In the genomic region with DNA sequence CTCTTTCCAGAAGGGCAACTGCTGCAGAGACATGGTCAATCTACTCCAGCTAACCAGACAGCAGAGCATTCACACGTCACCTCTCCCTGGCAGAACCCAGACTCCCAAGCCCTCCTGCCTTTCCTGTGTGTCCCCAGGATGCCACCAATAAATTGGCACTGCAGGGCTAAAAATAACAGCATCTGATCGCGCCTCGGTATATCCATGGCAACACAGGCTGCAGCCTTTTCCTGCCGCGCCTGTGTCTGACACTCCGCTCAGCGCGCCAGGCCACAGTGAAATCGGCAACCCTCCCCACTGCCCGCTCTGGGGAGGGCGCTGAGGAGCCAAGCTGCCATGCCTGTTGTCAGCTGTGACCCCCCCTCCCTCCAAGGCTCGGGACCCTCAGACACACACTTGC, we compare ENCODE assay signal across 8 mouse cellular contexts.
DNase-seq lines count a peak whose midpoint lies in the region; ATAC-seq and TF ChIP-seq lines count a peak whose summit lies in the region.

No protein-coding gene starts in this region.

- no peak overlapping the region for H3K9ac ChIP-seq in midbrain, embryonic 12.5 days (replicated peaks)
- H3K9ac ChIP-seq in hindbrain, postnatal 0 days (replicated peaks; ENCODE audit: low read length), result no peak overlapping the region
- 0 out of 2 replicates have a peak overlapping the region, but pooled peaks have one; percentile 25 for H3K9ac ChIP-seq in limb, embryonic 14.5 days (ENCODE audit: low read depth, low read length, severe bottlenecking)

- no peaks in the 10 kb centered on the region for H3K9me3 ChIP-seq in midbrain, embryonic 12.5 days
- H3K9me3 ChIP-seq in midbrain, embryonic 10.5 days (replicated peaks), result no peaks in the 10 kb centered on the region
- no peaks in the 10 kb centered on the region for H3K9me3 ChIP-seq in hindbrain, postnatal 0 days (ENCODE audit: low read length)
- H3K9me3 ChIP-seq in limb, embryonic 14.5 days (ENCODE audit: control insufficient read depth, low read length), result no peaks in the 10 kb centered on the region

- DNase-seq in adrenal gland, postnatal 10 days, result peak; percentile 37
- DNase-seq in adrenal gland, adult 8-10 months, result no peak
- no peak for DNase-seq in midbrain, embryonic 10.5 days (ENCODE audit: low spot score)
- DNase-seq in hindbrain, postnatal 0 days (ENCODE audit: low spot score), result peak; percentile 74
- DNase-seq in limb, embryonic 14.5 days (ENCODE audit: low spot score), result no peak
- no peak for DNase-seq in spleen, adult 12 weeks (ENCODE audit: low spot score)

- no peak for TF ChIP-seq POLR2A in limb, embryonic 14.5 days (IDR thresholded peaks at IDR 0.05; ENCODE audit: borderline replicate concordance, extremely low read depth, insufficient read depth, insufficient read length)

- H3K4me2 ChIP-seq in midbrain, embryonic 12.5 days (replicated peaks), result no peak overlapping the region; the same call in 1 of the 2 replicates
- peak overlapping the region; percentile 39; the same call in 1 of the 2 replicates for H3K4me2 ChIP-seq in hindbrain, postnatal 0 days (ENCODE audit: low read depth, low read length)
- peak overlapping the region; percentile 29; the same call in 1 of the 2 replicates for H3K4me2 ChIP-seq in limb, embryonic 14.5 days (replicated peaks; ENCODE audit: low read depth, low read length, severe bottlenecking)

- peak; percentile 42 for ATAC-seq in midbrain, embryonic 12.5 days (ENCODE audit: low FRiP score, low read depth)
- peak; percentile 68 for ATAC-seq in hindbrain, postnatal 0 days
- ATAC-seq in limb, embryonic 14.5 days (ENCODE audit: low FRiP score, low read depth), result 0 out of 2 replicates have a peak, but pooled peaks have one; percentile 27
- no peak for ATAC-seq in monocyte, adult 5-6 weeks (replicated peaks; ENCODE audit: insufficient number of reproducible peaks, low FRiP score, low TSS enrichment, poor library complexity, severe bottlenecking)

- peaks cover 13% of the 10 kb centered on the region for H3K4me1 ChIP-seq in midbrain, embryonic 12.5 days
- H3K4me1 ChIP-seq in midbrain, embryonic 10.5 days, result peaks cover 8% of the 10 kb centered on the region
- H3K4me1 ChIP-seq in hindbrain, postnatal 0 days (ENCODE audit: insufficient read depth, low read length), result peaks cover 16% of the 10 kb centered on the region; the same call in 1 of the 2 replicates
- H3K4me1 ChIP-seq in limb, embryonic 14.5 days (ENCODE audit: control insufficient read depth, insufficient read depth, low read length), result peaks cover 19% of the 10 kb centered on the region

- no peaks in the 10 kb centered on the region for H3K36me3 ChIP-seq in midbrain, embryonic 12.5 days
- H3K36me3 ChIP-seq in midbrain, embryonic 10.5 days, result no peaks in the 10 kb centered on the region
- H3K36me3 ChIP-seq in hindbrain, postnatal 0 days (ENCODE audit: insufficient read depth, low read length), result no peaks in the 10 kb centered on the region; the same call in 1 of the 2 replicates
- no peaks in the 10 kb centered on the region for H3K36me3 ChIP-seq in limb, embryonic 14.5 days (ENCODE audit: control insufficient read depth, insufficient read depth, low read length)

- no peak overlapping the region; the same call in 1 of the 2 replicates for H3K27ac ChIP-seq in midbrain, embryonic 12.5 days (replicated peaks)
- no peak overlapping the region for H3K27ac ChIP-seq in midbrain, embryonic 10.5 days (replicated peaks)
- H3K27ac ChIP-seq in hindbrain, postnatal 0 days, result peak overlapping the region; percentile 46
- H3K27ac ChIP-seq in limb, embryonic 14.5 days (replicated peaks; ENCODE audit: low read depth, low read length), result no peak overlapping the region

- H3K4me3 ChIP-seq in midbrain, embryonic 12.5 days, result no peak overlapping the region
- no peak overlapping the region for H3K4me3 ChIP-seq in midbrain, embryonic 10.5 days
- no peak overlapping the region for H3K4me3 ChIP-seq in hindbrain, postnatal 0 days (ENCODE audit: low read length)
- H3K4me3 ChIP-seq in limb, embryonic 14.5 days (replicated peaks; ENCODE audit: low read length), result no peak overlapping the region

- WGBS in midbrain, embryonic 12.5 days, result 29% methylated on average over 13 of the region's 13 CpGs
- WGBS in midbrain, embryonic 10.5 days, result 44% methylated on average over 13 of the region's 13 CpGs
- 8% methylated on average over 13 of the region's 13 CpGs for WGBS in hindbrain, postnatal 0 days
- WGBS in limb, embryonic 14.5 days, result 1% methylated on average over 13 of the region's 13 CpGs

- H3K27me3 ChIP-seq in midbrain, embryonic 12.5 days, result peaks cover 9% of the 10 kb centered on the region; the same call in 1 of the 2 replicates
- peaks cover 5% of the 10 kb centered on the region; the same call in 1 of the 2 replicates for H3K27me3 ChIP-seq in midbrain, embryonic 10.5 days (ENCODE audit: low read depth, poor library complexity, severe bottlenecking)
- H3K27me3 ChIP-seq in hindbrain, postnatal 0 days (ENCODE audit: insufficient read depth, low read length), result no peaks in the 10 kb centered on the region
- no peaks in the 10 kb centered on the region for H3K27me3 ChIP-seq in limb, embryonic 14.5 days (ENCODE audit: control insufficient read depth, insufficient read depth, low read length)

- peak; percentile 26; the same call in 1 of the 2 replicates for TF ChIP-seq CTCF in hindbrain, postnatal 0 days (IDR thresholded peaks at IDR 0.05; ENCODE audit: low read depth)

Comparison
In these comparisons a context has a peak if more than half of its experiments do, and no peak if none do; other contexts are left out.
1. DNase-seq: peak in adrenal gland, postnatal 10 days (single experiment) and hindbrain, postnatal 0 days (single experiment); none in adrenal gland, adult 8-10 months (single experiment), midbrain, embryonic 10.5 days (single experiment), limb, embryonic 14.5 days (single experiment) and spleen, adult 12 weeks (single experiment).